In genomic region chr4:114408890-114409480, GRCm38 (mm10) we compare ENCODE assay signal across 11 mouse cellular contexts. TPM values are rescaled to one million over a fixed set of nuclear protein-coding genes. Genes with fewer than 3 reads are reported as not detected.
DNase-seq lines count a peak whose midpoint lies in the region; ATAC-seq lines count a peak whose summit lies in the region.
"Had no signal": no experiment of that assay in that cellular context is flagged by ENCODE, and none has a peak within 500 bp of the region (broad histone marks: within the 10 kb centered on the region; RNA-seq: fewer than 3 reads in every experiment).

No protein-coding gene starts in this region.

- peak; percentile 26 to 42 for DNase-seq in cerebellum, postnatal 14 days
- DNase-seq in cerebellum, adult 11-12 months = no peak
- peak; percentile 33 for DNase-seq in A20 (ENCODE audit: low read depth, low spot score)
- DNase-seq in ovary, postnatal 14 days (ENCODE audit: low spot score) = no peak
- DNase-seq in thymus, postnatal 14 days = no peak
- DNase-seq: gastrocnemius, postnatal 36 days had no signal

- H3K4me2 ChIP-seq in hindbrain, embryonic 12.5 days (replicated peaks) = peak overlapping the region; percentile 30; the same call in 1 of the 2 replicates
- H3K4me2 ChIP-seq in hindbrain, embryonic 16.5 days (ENCODE audit: low read length) = no peak overlapping the region
- H3K4me2 ChIP-seq in kidney, embryonic 16.5 days (replicated peaks; ENCODE audit: low read depth, low read length) = peak overlapping the region; percentile 94
- H3K4me2 ChIP-seq: intestine, embryonic 15.5 days; liver, embryonic 15.5 days had no signal

- ATAC-seq in hindbrain, embryonic 12.5 days (ENCODE audit: low FRiP score) = no peak
- no peak for ATAC-seq in hindbrain, embryonic 16.5 days
- peak; percentile 0; the same call in 1 of the 2 replicates for ATAC-seq in kidney, embryonic 16.5 days (ENCODE audit: low FRiP score, low TSS enrichment)
- ATAC-seq: intestine, embryonic 15.5 days had no signal

- peaks cover 32% of the 10 kb centered on the region for H3K27me3 ChIP-seq in hindbrain, embryonic 12.5 days
- peaks cover 24% of the 10 kb centered on the region for H3K27me3 ChIP-seq in hindbrain, embryonic 16.5 days (replicated peaks; ENCODE audit: control insufficient read depth, insufficient read depth, low read length)
- H3K27me3 ChIP-seq in kidney, embryonic 16.5 days (ENCODE audit: insufficient read depth, low read length) = peaks cover 16% of the 10 kb centered on the region; the same call in 1 of the 2 replicates

- no peaks in the 10 kb centered on the region for H3K36me3 ChIP-seq in hindbrain, embryonic 12.5 days
- H3K36me3 ChIP-seq in hindbrain, embryonic 16.5 days (ENCODE audit: control insufficient read depth, insufficient read depth, low read length) = no peaks in the 10 kb centered on the region
- no peaks in the 10 kb centered on the region for H3K36me3 ChIP-seq in kidney, embryonic 16.5 days (ENCODE audit: insufficient read depth, low read length)
- H3K36me3 ChIP-seq: intestine, embryonic 15.5 days; liver, embryonic 15.5 days had no signal

- 73% methylated on average over 18 of the region's 18 CpGs for WGBS in hindbrain, embryonic 12.5 days
- WGBS in hindbrain, embryonic 16.5 days = 67% methylated on average over 18 of the region's 18 CpGs
- WGBS in kidney, embryonic 16.5 days = 59% methylated on average over 18 of the region's 18 CpGs

- peaks cover 30% of the 10 kb centered on the region for H3K4me1 ChIP-seq in hindbrain, embryonic 12.5 days
- peaks cover 10% of the 10 kb centered on the region for H3K4me1 ChIP-seq in hindbrain, embryonic 16.5 days (ENCODE audit: control insufficient read depth, insufficient read depth, low read depth, low read length)
- H3K4me1 ChIP-seq in kidney, embryonic 16.5 days (ENCODE audit: insufficient read depth, low read length) = peaks cover 58% of the 10 kb centered on the region

- H3K9me3 ChIP-seq in hindbrain, embryonic 12.5 days (replicated peaks) = no peaks in the 10 kb centered on the region
- H3K9me3 ChIP-seq in hindbrain, embryonic 16.5 days (ENCODE audit: control insufficient read depth, low read length) = no peaks in the 10 kb centered on the region
- no peaks in the 10 kb centered on the region for H3K9me3 ChIP-seq in kidney, embryonic 16.5 days (ENCODE audit: low read length)
- H3K9me3 ChIP-seq: intestine, embryonic 15.5 days; liver, embryonic 15.5 days had no signal

- no peak overlapping the region for H3K9ac ChIP-seq in hindbrain, embryonic 12.5 days
- H3K9ac ChIP-seq in hindbrain, embryonic 16.5 days (ENCODE audit: low read depth, low read length) = no peak overlapping the region
- peak overlapping the region; percentile 32; the same call in 1 of the 2 replicates for H3K9ac ChIP-seq in kidney, embryonic 16.5 days (replicated peaks; ENCODE audit: low read length)
- H3K9ac ChIP-seq: intestine, embryonic 15.5 days; liver, embryonic 15.5 days had no signal

- no peak overlapping the region; the same call in 1 of the 2 replicates for H3K27ac ChIP-seq in hindbrain, embryonic 12.5 days
- H3K27ac ChIP-seq in hindbrain, embryonic 16.5 days (ENCODE audit: low read depth, low read length) = no peak overlapping the region
- peak overlapping the region; percentile 48 for H3K27ac ChIP-seq in kidney, embryonic 16.5 days (ENCODE audit: low read length)
- H3K27ac ChIP-seq: intestine, embryonic 15.5 days; liver, embryonic 15.5 days had no signal

- no peak overlapping the region for H3K4me3 ChIP-seq in hindbrain, embryonic 12.5 days
- H3K4me3 ChIP-seq in hindbrain, embryonic 16.5 days (ENCODE audit: low read length) = no peak overlapping the region
- peak overlapping the region; percentile 33 for H3K4me3 ChIP-seq in kidney, embryonic 16.5 days (ENCODE audit: low read length)
- H3K4me3 ChIP-seq: intestine, embryonic 15.5 days; liver, embryonic 15.5 days had no signal

RNA-seq across cellular contexts. Expression of gene Trabd2b, which starts 2.5 kb away (rescaled TPM):
- 2.0 and 2.8 TPM in 2 replicates for polyA plus RNA-seq in hindbrain, embryonic 12.5 days (2016; fragmentation: Nextera tagmentation; extraction: Ambion mirVana)
- polyA plus RNA-seq in hindbrain, embryonic 16.5 days (2015; fragmentation: Nextera tagmentation; extraction: Ambion mirVana) = 0.50 and 0.85 TPM in 2 replicates
- 5.7 and 6.1 TPM in 2 replicates for polyA plus RNA-seq in kidney, embryonic 16.5 days (2015; fragmentation: Nextera tagmentation; extraction: Ambion mirVana)

Comparison
In these comparisons a context has a peak if more than half of its experiments do, and no peak if none do; other contexts are left out.
1. DNase-seq: peak in cerebellum, postnatal 14 days (2 of 2) and A20 (single experiment); none in cerebellum, adult 11-12 months (single experiment), ovary, postnatal 14 days (single experiment) and thymus, postnatal 14 days (single experiment).